Mouse (Mus musculus) lung, adult 18-20 months (tissue): ENCODE data around the gene Pak1ip1.
"Not testable (repeated sequence)": the region's sequence is repeated elsewhere in the genome, so short reads cannot be mapped to it uniquely, and the experiment has no call there.

ENCODE experiments used
- DNase-seq, 2 experiments: peaks; one replicate each; pipeline ENCODE4 v3.0.0; 2022; ENCODE audit warnings: mixed read lengths in 2 of 2

Pak1ip1 gene

DNA sequence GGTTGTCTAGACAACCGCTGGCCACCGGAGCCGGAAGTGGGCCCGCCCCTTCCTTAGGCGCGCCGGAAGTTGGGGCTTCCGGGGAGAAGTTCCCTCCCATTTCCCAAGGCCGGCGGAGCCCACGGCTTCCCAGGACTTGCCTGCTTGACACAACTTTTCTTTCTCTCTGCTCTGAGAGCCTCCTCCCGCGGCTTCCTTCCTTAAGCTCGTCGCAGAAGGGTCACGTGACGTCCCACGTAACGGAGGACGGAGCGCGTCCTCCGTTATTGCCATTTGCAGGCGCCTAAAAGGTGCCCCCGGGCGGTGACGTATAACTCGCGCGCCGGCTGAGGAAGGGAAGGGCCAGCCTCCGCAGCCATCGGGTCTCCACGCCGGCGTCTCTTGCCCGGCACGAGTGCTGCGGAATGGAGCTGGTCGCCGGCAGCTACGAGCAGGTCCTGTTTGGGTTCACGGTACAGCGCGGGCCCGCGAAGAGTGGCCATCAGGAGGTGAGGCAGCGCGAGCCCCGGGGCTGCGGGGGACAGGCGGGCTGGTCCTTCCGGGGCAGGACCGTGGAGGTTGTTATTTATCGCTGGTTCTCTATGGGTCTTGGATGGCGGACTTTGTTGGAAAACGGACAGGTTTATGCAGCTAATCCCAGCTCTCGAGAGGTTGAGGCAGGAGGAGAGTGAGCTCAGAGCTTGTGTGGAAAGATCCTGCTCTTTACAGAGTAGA, at the start of gene Pak1ip1:
Gene Pak1ip1, plus strand, starts transcription at position 98 of the 714 bp plus-strand sequence.
- peak; percentile 91 to 93 for DNase-seq

DNA sequence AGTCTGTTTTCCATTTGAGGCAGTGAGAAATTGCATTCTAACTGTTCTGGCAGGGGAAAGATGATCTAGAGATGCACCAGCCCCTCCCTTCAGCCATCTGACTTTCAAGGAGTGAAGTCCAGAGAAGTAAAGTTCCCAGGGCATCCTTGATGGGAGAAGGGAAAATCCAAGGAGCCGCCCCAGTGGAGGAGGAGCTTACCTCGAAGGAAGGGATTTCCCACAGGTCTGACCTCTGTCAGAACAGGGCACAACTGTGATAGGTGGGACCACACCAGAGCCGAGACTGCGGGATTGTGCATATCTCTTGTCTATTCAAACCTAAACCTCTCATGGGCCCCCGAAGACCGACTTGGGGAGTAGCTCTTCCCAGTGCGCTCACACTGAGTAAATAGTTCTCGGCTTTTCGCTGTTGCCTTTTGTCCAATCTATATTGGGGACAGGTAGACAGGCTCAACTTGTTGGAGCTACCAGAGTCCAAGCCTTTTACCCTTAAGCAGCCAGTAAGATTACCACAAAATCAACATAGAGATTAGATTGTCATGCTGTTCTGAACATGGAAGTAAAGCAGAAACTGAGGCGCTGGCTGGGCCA, 49.3 kb upstream of the Pak1ip1 start:
- DNase-seq = no peak

DNA sequence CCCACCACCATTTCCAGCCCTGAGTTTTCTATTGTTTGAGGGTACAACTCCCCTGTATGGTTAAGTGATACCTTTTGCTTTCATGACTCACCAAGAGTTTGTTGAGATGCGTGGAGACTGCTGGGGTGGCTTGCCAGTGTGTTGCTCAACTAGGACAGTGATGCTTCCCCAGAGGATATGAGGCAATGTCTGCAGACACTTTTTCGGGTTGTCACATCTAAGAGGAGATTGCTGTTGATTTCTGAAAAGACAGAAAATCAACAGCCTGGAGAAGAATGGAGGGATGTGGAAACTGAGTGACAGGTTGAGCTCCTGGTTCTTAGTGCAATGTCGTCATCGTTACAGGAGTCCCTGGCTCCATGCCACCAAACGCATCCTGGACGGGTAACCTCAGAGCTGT, 47.6 kb upstream of the Pak1ip1 start:
- no peak for DNase-seq

DNA sequence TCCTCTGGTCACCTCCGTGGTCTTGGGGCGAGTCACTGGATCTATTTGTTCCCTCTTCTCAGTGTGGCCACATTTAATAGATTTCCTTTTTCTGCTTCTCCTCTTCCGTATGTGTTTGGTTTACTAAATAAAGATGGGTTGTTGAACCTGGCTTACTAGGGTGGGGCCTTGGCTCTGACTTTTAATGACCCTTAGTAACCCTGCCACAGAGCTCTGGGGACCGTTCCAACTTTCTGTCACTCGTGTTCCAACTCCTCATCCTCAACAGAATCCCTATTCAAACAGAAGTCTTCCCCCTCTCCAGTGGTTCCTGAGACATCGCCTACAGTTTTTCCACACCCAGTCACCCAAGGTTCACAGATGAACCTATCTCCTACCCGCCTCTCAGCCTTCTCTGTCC, 45.0 kb upstream of the Pak1ip1 start:
- peak in 1 of 2 experiments; percentile 24 for DNase-seq

DNA sequence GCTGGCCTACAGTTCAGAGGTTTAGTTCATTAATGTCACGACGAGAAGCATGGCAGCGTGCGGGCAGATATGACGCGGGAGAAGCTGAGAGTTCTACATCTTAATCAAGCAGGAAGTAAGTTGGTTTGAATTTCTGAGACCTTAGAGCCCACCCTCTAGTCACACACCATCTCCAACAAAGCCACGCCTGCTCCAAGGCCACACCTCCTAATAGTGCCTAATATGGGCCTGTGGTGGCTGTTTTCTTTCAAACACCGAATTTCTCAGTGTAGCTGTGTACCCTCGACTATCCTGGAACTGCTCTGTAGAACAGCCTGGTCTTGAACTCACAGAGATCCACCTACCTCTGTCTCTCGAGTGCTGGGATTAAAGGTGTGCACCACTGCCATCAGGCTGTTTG, 33.2 kb upstream of the Pak1ip1 start:
- no peak for DNase-seq

DNA sequence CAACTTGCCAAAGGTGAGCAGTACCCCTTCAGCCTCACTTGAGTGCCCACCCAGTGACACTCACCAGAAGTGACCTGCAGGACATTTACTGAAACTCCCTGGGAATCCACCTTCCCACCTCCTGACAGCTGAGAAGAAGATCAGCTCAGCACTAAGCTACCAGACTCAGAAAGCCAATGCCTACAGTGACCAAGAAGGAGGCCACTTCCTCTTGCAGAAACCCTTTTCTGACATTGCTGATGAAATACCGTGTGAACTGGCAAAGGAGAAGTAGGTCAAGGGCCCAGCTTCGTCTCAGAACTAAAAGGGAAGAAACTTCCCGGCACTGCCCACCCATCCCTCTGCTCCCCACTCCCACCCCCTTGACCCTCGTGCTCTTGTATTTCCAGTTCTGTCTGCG, 32.3 kb upstream of the Pak1ip1 start:
- DNase-seq = peak; percentile 32 to 34

GRCm38 (mm10) chr13:40969761-40970390, 30.9 kb upstream of the Pak1ip1 start:
- no peak for DNase-seq

DNA sequence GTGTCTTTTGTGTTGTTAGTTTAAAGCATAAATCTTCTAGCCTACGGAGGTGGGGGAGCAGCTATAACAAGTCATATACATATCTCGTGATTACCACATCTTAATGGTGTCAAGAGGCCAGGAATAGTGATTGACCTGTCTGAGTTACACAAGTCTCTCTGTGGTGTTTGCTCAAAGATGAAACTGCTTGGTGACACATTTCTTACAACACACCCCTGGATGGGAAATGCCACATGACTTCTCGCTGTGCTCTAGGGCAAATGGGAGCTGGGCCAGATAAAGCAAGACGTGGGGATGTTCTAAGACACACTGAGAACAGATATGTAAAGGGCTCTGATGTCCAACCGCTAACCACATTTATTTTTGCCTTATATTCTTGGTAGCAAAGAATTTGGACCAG, 29.6 kb upstream of the Pak1ip1 start:
- DNase-seq = peak; percentile 34 to 39

DNA sequence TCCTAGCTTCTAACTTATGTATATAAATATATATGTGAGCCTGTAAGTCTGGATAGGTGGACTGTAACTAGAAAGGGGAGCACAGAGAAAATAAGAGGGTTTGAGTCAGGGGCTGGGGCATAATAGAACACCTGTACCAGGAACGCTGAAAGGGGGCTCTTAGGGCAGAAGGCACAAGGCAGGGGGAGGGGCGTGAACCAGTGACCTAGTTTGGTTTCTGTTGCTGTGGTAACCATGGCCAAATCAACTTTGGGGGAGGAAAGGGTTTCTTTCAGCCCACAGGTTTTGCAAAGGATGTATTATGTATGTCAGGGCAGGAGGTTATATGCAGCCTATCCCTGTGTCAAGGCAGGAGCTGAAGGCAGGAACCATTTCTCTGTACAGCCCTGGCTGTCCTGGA, 29.0 kb upstream of the Pak1ip1 start:
- DNase-seq = no peak

- DNase-seq = no peak
Measured at GRCm38 (mm10) chr13:40972976-40973375, 27.8 kb upstream of the Pak1ip1 start.

- peak; percentile 56 to 64 for DNase-seq
Measured at GRCm38 (mm10) chr13:40977609-40978008, 23.2 kb upstream of the Pak1ip1 start.

DNA sequence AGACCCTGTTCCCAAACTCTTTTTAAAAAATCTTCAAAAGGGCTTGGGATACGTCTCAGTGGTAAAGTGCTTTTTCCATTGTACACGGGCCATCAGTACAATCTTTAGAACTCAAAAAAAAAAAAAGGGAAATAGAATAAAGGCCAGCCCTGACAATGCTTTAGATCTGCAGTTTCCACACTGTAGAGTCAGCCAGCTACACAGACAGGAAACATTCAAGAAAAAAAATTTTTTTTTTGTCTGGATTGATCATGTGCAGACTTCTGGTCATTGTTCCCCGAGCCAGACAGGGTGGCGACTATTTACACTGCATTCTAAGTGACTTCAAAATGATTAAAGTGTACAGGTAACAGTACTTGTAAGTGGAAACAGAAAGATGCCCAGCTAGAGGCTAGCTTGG, 22.2 kb upstream of the Pak1ip1 start:
- DNase-seq = peak in 1 of 2 experiments; percentile 33

DNA sequence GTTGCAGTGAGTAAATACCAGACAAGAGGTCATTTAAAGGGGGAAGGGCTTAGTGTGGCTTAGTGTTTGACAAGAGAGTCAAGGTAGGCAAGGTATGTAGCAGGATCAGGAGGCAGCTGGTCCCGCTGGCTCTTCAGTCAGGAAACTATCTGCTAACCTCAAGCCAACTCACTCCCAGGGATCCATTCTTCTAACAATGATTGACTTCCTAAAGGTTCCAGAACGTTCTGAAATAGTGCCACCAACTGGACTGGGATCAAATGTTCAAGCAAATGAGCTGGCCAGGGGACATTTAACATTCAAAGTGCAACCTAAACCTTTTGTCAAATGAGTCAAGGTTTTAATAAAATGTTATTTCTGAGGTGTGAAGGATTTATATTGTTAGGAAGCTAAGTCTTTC, 21.5 kb upstream of the Pak1ip1 start:
- DNase-seq = peak in 1 of 2 experiments; percentile 23

GRCm38 (mm10) chr13:40982759-40983158, 18.1 kb upstream of the Pak1ip1 start:
- no peak for DNase-seq

DNA sequence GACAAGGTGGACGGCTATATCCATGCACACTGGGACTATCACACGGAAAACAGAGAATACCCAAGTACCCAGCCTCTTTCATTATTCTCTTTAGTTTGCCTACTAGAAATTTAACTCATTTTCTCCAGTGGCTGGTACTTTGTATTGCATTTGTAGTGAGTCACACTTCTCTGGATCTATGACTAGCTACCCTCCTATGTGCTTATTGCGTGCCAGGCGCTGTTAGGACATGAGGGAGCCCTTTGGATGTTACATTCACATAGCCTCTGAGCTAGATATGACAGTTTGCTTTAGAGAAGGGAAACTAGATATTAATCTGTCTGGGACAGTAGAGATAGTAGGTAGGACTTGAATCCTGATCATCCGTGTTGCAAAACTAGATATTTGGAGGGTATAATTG, 14.7 kb upstream of the Pak1ip1 start:
- no peak for DNase-seq

DNA sequence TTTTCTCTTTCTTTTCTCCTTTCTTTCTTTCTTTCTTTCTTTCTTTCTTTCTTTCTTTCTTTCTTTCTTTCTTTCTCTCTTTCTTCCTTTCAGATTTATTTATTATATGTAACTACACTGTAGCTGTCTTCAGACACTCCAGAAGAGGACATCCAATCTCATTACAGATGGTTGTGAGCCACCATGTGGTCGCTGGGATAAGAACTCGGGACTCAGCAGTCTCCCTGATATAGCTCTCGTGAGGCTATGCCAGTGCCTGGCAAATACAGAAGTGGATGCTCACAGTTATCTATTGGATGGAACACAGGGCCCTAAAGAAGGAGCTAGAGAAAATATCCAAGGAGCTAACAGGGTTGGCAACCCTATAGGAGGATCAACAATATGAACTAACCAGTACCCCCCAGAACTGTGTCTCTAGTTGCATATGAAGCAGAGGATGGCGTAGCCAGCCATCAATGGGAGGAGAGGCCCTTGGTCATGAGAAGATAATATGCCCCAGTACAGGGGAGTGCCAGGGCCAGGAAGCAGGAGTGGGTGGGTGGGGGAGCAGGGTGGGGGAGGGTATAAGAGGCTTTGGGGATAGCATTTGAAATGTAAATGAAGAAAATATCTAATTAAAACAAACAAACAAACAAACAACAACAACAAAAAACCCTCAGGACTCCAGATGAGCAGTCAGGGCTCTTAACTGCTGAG, 13.1 kb upstream of the Pak1ip1 start:
- DNase-seq = not testable (repeated sequence)

GRCm38 (mm10) chr13:40988418-40988817, 12.4 kb upstream of the Pak1ip1 start:
- DNase-seq = no peak

DNA sequence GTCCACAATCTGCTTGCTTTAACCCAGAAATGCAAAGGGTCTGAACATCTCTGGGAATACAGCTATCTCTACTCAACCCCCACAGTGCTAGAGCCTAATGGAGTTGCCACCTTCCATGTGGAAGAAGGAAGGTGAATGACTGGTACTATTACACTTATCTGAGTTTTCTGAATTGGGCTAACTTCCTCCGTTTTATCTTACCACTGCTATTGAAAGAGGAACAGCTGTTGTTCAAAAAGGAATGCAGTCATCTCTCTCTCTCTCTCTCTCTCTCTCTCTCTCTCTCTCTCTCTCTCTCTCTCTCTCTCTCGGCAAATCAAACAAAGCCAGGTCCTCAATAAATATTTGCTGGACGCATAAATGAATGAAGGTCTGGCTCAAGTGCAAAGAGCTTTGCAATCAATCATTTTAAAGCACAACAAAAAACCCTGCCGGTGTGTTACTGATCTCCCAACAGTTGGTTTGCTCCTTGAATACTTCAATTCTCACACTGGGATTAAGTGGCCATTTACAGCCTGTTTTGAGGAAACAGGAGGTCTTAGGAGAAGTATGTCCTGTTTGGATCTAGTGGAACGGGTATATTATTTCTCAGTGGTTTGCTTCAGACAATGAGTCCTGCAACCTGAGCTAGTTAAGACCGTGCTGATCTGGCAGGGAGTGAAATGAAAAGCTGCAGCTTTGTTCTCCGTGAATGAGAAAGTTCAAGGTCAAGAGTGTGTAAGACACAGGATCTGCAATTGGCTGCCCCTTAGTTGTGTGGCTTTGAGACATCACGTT, 6.1 kb upstream of the Pak1ip1 start:
- DNase-seq = peak in 1 of 2 experiments; percentile 23

DNA sequence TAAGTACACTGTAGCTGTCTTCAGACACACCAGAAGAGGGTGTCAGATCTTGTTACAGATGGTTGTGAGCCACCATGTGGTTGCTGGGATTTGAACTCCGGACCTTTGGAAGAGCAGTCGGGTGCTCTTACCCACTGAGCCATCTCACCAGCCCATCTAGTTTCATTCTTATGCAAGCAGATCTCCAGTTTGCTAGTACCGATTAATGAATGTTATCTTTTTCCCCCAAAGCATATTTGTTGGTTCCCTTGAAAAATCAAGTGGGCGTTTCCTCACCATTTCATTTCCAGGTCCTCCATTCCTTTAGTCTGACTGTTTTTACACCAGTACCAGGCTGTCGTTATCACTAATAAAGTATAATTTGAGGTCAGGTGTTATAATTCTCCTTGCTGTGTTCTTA, 2.3 kb upstream of the Pak1ip1 start:
- not testable (repeated sequence) for DNase-seq

DNA sequence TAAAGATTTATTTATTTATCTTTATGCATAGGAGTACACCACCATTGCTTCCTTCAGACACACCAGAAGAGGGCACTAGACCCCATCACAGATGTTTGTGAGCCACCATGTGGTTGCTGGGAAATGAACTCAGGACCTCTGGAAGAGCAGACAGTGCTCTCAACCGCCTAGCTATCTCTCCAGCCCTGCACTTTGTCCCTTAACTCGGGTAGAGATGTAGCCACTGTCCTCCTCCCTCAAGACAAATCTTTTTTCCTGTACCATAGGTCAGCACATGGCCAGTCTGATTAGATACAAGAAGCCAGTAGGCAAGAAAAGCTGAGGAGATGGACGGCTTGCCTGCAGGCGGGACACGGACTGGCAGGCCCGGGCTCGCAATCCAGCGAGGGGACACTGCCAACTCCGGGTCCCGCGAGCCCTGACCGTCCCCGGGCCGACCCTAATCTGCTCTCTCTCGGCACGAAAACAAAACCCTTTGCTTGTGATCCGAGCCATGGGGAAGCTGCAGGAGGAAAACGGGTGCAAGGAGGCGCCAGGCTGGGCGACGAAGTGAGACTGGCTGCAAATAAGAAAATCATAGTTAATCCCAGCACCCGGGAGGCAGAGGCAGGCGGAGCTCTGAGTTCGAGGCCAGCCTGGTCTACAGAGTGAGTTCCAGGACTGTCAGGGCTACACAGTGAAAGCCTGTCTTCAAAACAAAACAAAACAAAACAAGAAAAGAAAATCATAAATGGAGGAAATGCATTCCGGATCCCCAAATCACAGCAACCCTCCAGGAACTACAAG, 490 bp upstream of the Pak1ip1 start:
- DNase-seq = peak in 1 of 2 experiments; percentile 21

DNA sequence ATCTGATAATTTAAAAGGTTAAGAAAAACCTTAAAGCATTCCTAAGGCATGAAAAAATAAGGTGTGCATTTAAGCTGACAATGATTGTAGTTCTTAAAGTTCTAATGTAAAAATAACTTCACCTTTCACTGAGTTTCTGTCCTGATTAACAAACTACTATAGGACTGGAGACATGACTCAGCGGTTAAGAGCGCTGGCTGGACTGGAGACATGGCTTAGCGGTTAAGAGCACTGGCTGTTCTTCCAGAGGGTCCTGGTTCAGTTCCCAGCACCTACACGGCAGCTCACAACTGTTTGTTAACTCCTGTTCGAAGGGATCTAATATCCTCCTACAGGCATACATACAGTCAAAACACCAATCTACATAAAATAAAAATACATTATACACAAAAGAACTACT, 1.2 kb downstream of the Pak1ip1 start:
- DNase-seq = no peak

DNA sequence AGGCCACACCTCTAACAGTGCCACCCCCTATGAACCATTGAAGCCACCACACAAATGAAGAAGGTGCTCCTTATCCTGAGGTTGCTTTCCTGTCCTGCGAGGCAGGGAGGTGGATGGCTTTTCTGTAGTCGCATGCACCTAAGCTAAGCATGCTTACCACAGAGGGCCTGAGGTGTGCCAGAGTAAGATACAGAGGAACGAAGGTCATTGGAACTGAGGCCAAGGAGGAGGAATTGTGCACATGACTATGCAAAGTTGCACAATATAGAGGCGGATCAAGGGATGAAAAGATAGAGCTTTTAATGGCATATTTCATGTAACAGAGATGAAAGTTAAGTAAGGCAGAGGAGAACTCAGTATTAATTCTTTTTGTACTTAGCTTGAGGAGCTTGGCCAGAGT, 5.4 kb downstream of the Pak1ip1 start:
- no peak for DNase-seq
